1 mouse cellular context compared by ENCODE assay signal in genomic region chr2:32130435-32130834, GRCm38 (mm10).
TF ChIP-seq lines count a peak whose summit lies in the region.

No protein-coding gene starts in this region.

TF ChIP-seq in CH12.LX, 34 proteins besides CTCF, POLR2A, EP300 and RAD21 (continued from another document):
- TF ChIP-seq SMC3 (IDR thresholded peaks at IDR 0.05; ENCODE audit: low read depth, low read length) (peak; percentile 85), MAFK (IDR thresholded peaks at IDR 0.05; ENCODE audit: insufficient replicate concordance, low read length) (no peak), KAT2A (IDR thresholded peaks at IDR 0.05; ENCODE audit: insufficient replicate concordance, low read length) (no peak), USF2 (conservative IDR thresholded peaks at IDR 0.05; ENCODE audit: low read depth, low read length) (no peak), IRF4 (IDR thresholded peaks at IDR 0.05; ENCODE audit: low read depth, low read length) (no peak), TCF12 (IDR thresholded peaks at IDR 0.05; ENCODE audit: low read depth, low read length) (no peak)
TF ChIP-seq in CH12.LX: peak in this region for 2.
